Mouse (Mus musculus): ENCODE data around the gene Tceal9. TPM values are rescaled to one million over a fixed set of nuclear protein-coding genes. Genes with fewer than 3 reads are reported as not detected.
A peak's percentile ranks its signal among the peaks of the same experiment; 100 is the strongest.
"Not testable (repeated sequence)": the region's sequence is repeated elsewhere in the genome, so short reads cannot be mapped to it uniquely, and the experiment has no call there.

Gene Tceal9
- polyA plus RNA-seq, 1 experiment, result 1.9 TPM

- Histone ChIP-seq H3K27ac (ENCODE audit: insufficient read depth, low read length) (no peak overlapping the region), H3K27me3 (ENCODE audit: control insufficient read depth, insufficient read depth, low read length) (no peaks in the 10 kb centered on the region), H3K4me3 (ENCODE audit: extremely low read depth, insufficient read depth, insufficient read length) (no peak overlapping the region), H3K36me3 (ENCODE audit: control insufficient read depth, insufficient read depth, low read length) (no peaks in the 10 kb centered on the region), H3K4me1 (ENCODE audit: control insufficient read depth, insufficient read depth, insufficient read length) (no peaks in the 10 kb centered on the region)
- DNase-seq (ENCODE audit: low read depth in 1 of 2, low spot score in 2 of 2), result no peak
- TF ChIP-seq POLR2A (IDR thresholded peaks at IDR 0.05; ENCODE audit: low read depth, low read length) (no peak), CTCF (IDR thresholded peaks at IDR 0.05; ENCODE audit: extremely low read depth, insufficient read depth, insufficient read length, insufficient replicate concordance) (no peak)
- 85% methylated on average over 7 of the region's 7 CpGs for WGBS
Measured at GRCm38 (mm10) chrX:136249671-136250070, 4.8 kb downstream of the Tceal9 start.

GRCm38 (mm10) chrX:136252023-136252729 is 7.3 kb downstream of the Tceal9 start:
- H3K27me3 ChIP-seq (ENCODE audit: control insufficient read depth, insufficient read depth, low read length), result no peaks in the 10 kb centered on the region
- TF ChIP-seq CTCF (IDR thresholded peaks at IDR 0.05; ENCODE audit: extremely low read depth, insufficient read depth, insufficient read length, insufficient replicate concordance) (no peak), POLR2A (IDR thresholded peaks at IDR 0.05; ENCODE audit: low read depth, low read length) (no peak)
- H3K4me1 ChIP-seq (ENCODE audit: control insufficient read depth, insufficient read depth, insufficient read length), result no peaks in the 10 kb centered on the region
- 74% methylated on average over 6 of the region's 6 CpGs for WGBS
- no peaks in the 10 kb centered on the region for H3K36me3 ChIP-seq (ENCODE audit: control insufficient read depth, insufficient read depth, low read length)
- no peak overlapping the region for H3K27ac ChIP-seq (ENCODE audit: insufficient read depth, low read length)
- DNase-seq (ENCODE audit: low read depth in 1 of 2, low spot score in 2 of 2), result no peak
- no peak overlapping the region for H3K4me3 ChIP-seq (ENCODE audit: extremely low read depth, insufficient read depth, insufficient read length)

GRCm38 (mm10) chrX:136267720-136268119 is 22.8 kb downstream of the Tceal9 start:
- Histone ChIP-seq H3K27ac (ENCODE audit: insufficient read depth, low read length) (no peak overlapping the region), H3K36me3 (ENCODE audit: control insufficient read depth, insufficient read depth, low read length) (no peaks in the 10 kb centered on the region), H3K27me3 (ENCODE audit: control insufficient read depth, insufficient read depth, low read length) (no peaks in the 10 kb centered on the region), H3K4me1 (ENCODE audit: control insufficient read depth, insufficient read depth, insufficient read length) (no peaks in the 10 kb centered on the region), H3K4me3 (ENCODE audit: extremely low read depth, insufficient read depth, insufficient read length) (no peak overlapping the region)
- no peak for DNase-seq (ENCODE audit: low read depth in 1 of 2, low spot score in 2 of 2)
- 81% methylated on average over 5 of the region's 5 CpGs for WGBS
- no peak for TF ChIP-seq CTCF (IDR thresholded peaks at IDR 0.05; ENCODE audit: extremely low read depth, insufficient read depth, insufficient read length, insufficient replicate concordance)
- TF ChIP-seq POLR2A (IDR thresholded peaks at IDR 0.05; ENCODE audit: low read depth, low read length), result no peak

GRCm38 (mm10) chrX:136268173-136268572 is 23.3 kb downstream of the Tceal9 start:
- H3K4me3 ChIP-seq (ENCODE audit: extremely low read depth, insufficient read depth, insufficient read length), result no peak overlapping the region
- 62% methylated on average over 4 of the region's 4 CpGs for WGBS
- DNase-seq (ENCODE audit: low read depth in 1 of 2, low spot score in 2 of 2), result no peak
- TF ChIP-seq CTCF (IDR thresholded peaks at IDR 0.05; ENCODE audit: extremely low read depth, insufficient read depth, insufficient read length, insufficient replicate concordance) (no peak), POLR2A (IDR thresholded peaks at IDR 0.05; ENCODE audit: low read depth, low read length) (no peak)
- no peaks in the 10 kb centered on the region for H3K36me3 ChIP-seq (ENCODE audit: control insufficient read depth, insufficient read depth, low read length)
- no peak overlapping the region for H3K27ac ChIP-seq (ENCODE audit: insufficient read depth, low read length)
- H3K27me3 ChIP-seq (ENCODE audit: control insufficient read depth, insufficient read depth, low read length), result no peaks in the 10 kb centered on the region
- no peaks in the 10 kb centered on the region for H3K4me1 ChIP-seq (ENCODE audit: control insufficient read depth, insufficient read depth, insufficient read length)

GRCm38 (mm10) chrX:136269743-136270392 is 25.0 kb downstream of the Tceal9 start, which contains the start of gene Bex3:
TSS of gene Bex3 (plus strand) at chrX:136270253.
- peak within 1 kb of the TSS; percentile 30; the same call in 1 of the 2 replicates for H3K4me3 ChIP-seq (ENCODE audit: extremely low read depth, insufficient read depth, insufficient read length)
- H3K36me3 ChIP-seq (ENCODE audit: control insufficient read depth, insufficient read depth, low read length); H3K27me3 ChIP-seq (ENCODE audit: control insufficient read depth, insufficient read depth, low read length); H3K4me1 ChIP-seq (ENCODE audit: control insufficient read depth, insufficient read depth, insufficient read length); H3K27ac ChIP-seq (ENCODE audit: insufficient read depth, low read length): not testable (repeated sequence)
- peak in 1 of 2 experiments; percentile 18 for DNase-seq (ENCODE audit: low read depth in 1 of 2, low spot score in 2 of 2)
- WGBS, result 63% methylated on average over 6 of the region's 30 CpGs

- peak overlapping the region; percentile 30; the same call in 1 of the 2 replicates for H3K4me3 ChIP-seq (ENCODE audit: extremely low read depth, insufficient read depth, insufficient read length)
- H3K4me1 ChIP-seq (ENCODE audit: control insufficient read depth, insufficient read depth, insufficient read length); H3K36me3 ChIP-seq (ENCODE audit: control insufficient read depth, insufficient read depth, low read length); H3K27ac ChIP-seq (ENCODE audit: insufficient read depth, low read length); DNase-seq (ENCODE audit: low read depth in 1 of 2, low spot score in 2 of 2); H3K27me3 ChIP-seq (ENCODE audit: control insufficient read depth, insufficient read depth, low read length): not testable (repeated sequence)
- 49% methylated on average over 10 of the region's 60 CpGs for WGBS
Measured at GRCm38 (mm10) chrX:136270393-136271111, 25.7 kb downstream of the Tceal9 start.

GRCm38 (mm10) chrX:136274542-136274941 is 29.7 kb downstream of the Tceal9 start:
- WGBS, result 60% methylated on average over 3 of the region's 3 CpGs
- no peaks in the 10 kb centered on the region for H3K4me1 ChIP-seq (ENCODE audit: control insufficient read depth, insufficient read depth, insufficient read length)
- H3K27me3 ChIP-seq (ENCODE audit: control insufficient read depth, insufficient read depth, low read length), result no peaks in the 10 kb centered on the region
- TF ChIP-seq CTCF (IDR thresholded peaks at IDR 0.05; ENCODE audit: extremely low read depth, insufficient read depth, insufficient read length, insufficient replicate concordance) (no peak), POLR2A (IDR thresholded peaks at IDR 0.05; ENCODE audit: low read depth, low read length) (no peak)
- no peak overlapping the region for H3K27ac ChIP-seq (ENCODE audit: insufficient read depth, low read length)
- H3K36me3 ChIP-seq (ENCODE audit: control insufficient read depth, insufficient read depth, low read length), result no peaks in the 10 kb centered on the region
- DNase-seq (ENCODE audit: low read depth in 1 of 2, low spot score in 2 of 2), result no peak
- no peak overlapping the region for H3K4me3 ChIP-seq (ENCODE audit: extremely low read depth, insufficient read depth, insufficient read length)
